Mouse (Mus musculus): Measurements from ENCODE around the gene Sdhb. TPM values are rescaled to one million over a fixed set of nuclear protein-coding genes. Genes with fewer than 3 reads are reported as not detected.

Sdhb gene
- 448 and 457 TPM in 2 replicates for polyA plus RNA-seq (2015; fragmentation: Nextera tagmentation; extraction: Ambion mirVana)

GRCm38 (mm10) chr4:140960781-140961466 lies at the start of gene Sdhb:
Sdhb (plus strand) TSS chr4:140961203.
- WGBS, result 1% methylated on average over 37 of the region's 37 CpGs

GRCm38 (mm10) chr4:140911416-140911815 lies 49.6 kb upstream of the Sdhb start:
- Histone ChIP-seq H3K27ac (0 out of 2 replicates have a peak overlapping the region, but pooled peaks have one; percentile 52), H3K4me2 (no peak overlapping the region), H3K36me3 (no peaks in the 10 kb centered on the region), H3K27me3 (peaks cover 24% of the 10 kb centered on the region), H3K4me3 (replicated peaks) (no peak overlapping the region), H3K9me3 (replicated peaks) (no peaks in the 10 kb centered on the region), H3K4me1 (peaks cover 31% of the 10 kb centered on the region), H3K9ac (0 out of 2 replicates have a peak overlapping the region, but pooled peaks have one; percentile 10)
- WGBS, result 87% methylated on average over 9 of the region's 9 CpGs
- no peak for ATAC-seq (replicated peaks; ENCODE audit: low FRiP score)

More at GRCm38 (mm10) chr4:140960781-140961466, at the start of gene Sdhb:
- Histone ChIP-seq H3K9me3 (replicated peaks) (no peaks in the 10 kb centered on the region), H3K4me2 (peak within 1 kb of the TSS; percentile 90), H3K27ac (peak within 1 kb of the TSS; percentile 85), H3K36me3 (peaks cover 8% of the 10 kb centered on the region; the same call in 1 of the 2 replicates), H3K4me3 (replicated peaks) (peak within 1 kb of the TSS; percentile 89), H3K4me1 (peaks cover 43% of the 10 kb centered on the region), H3K9ac (peak within 1 kb of the TSS; percentile 89), H3K27me3 (0 out of 2 replicates have a peak, but pooled peaks cover 3% of the 10 kb centered on the region)
- ATAC-seq (replicated peaks; ENCODE audit: low FRiP score), result peak; percentile 97

GRCm38 (mm10) chr4:140912271-140912833 lies 48.7 kb upstream of the Sdhb start:
- no peak overlapping the region for H3K9ac ChIP-seq
- no peaks in the 10 kb centered on the region for H3K36me3 ChIP-seq
- H3K27me3 ChIP-seq, result peaks cover 18% of the 10 kb centered on the region; the same call in 1 of the 2 replicates
- no peak overlapping the region for H3K4me2 ChIP-seq
- H3K4me3 ChIP-seq (replicated peaks), result no peak overlapping the region
- 68% methylated on average over 10 of the region's 10 CpGs for WGBS
- no peak for ATAC-seq (replicated peaks; ENCODE audit: low FRiP score)
- H3K9me3 ChIP-seq (replicated peaks), result no peaks in the 10 kb centered on the region
- peaks cover 22% of the 10 kb centered on the region for H3K4me1 ChIP-seq
- H3K27ac ChIP-seq, result no peak overlapping the region

GRCm38 (mm10) chr4:140913565-140913964 lies 47.4 kb upstream of the Sdhb start:
- no peak overlapping the region for H3K4me3 ChIP-seq (replicated peaks)
- 92% methylated on average over 9 of the region's 9 CpGs for WGBS
- H3K27me3 ChIP-seq, result peaks cover 16% of the 10 kb centered on the region; the same call in 1 of the 2 replicates
- H3K36me3 ChIP-seq, result no peaks in the 10 kb centered on the region
- H3K9ac ChIP-seq, result no peak overlapping the region
- H3K9me3 ChIP-seq (replicated peaks), result no peaks in the 10 kb centered on the region
- peaks cover 20% of the 10 kb centered on the region for H3K4me1 ChIP-seq
- H3K4me2 ChIP-seq, result no peak overlapping the region
- no peak overlapping the region for H3K27ac ChIP-seq
- no peak for ATAC-seq (replicated peaks; ENCODE audit: low FRiP score)

DNA sequence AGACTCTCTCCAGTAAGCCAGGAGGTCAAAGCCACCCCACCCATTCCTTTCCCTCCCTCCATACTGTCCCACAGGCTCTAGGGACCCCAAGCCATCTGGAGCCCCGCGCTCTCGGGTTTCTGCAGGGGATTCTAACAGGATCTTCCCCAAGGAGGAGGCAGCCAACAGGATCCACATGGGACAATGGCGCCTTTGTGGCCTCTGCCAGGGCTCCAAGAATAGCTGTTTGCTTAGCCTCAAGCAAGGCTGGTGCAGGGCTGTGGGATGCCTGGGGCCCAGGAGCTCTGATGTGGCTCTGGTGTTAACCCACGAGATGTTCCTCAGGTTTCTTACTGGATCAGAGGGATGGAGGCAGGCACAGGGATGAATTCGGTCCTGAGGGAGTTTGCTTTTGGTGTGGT lies 46.3 kb upstream of the Sdhb start:
- no peak overlapping the region for H3K27ac ChIP-seq
- no peaks in the 10 kb centered on the region for H3K9me3 ChIP-seq (replicated peaks)
- H3K4me2 ChIP-seq, result no peak overlapping the region
- H3K4me1 ChIP-seq, result peaks cover 31% of the 10 kb centered on the region
- ATAC-seq (replicated peaks; ENCODE audit: low FRiP score), result no peak
- 62% methylated on average over 6 of the region's 6 CpGs for WGBS
- H3K27me3 ChIP-seq, result peaks cover 9% of the 10 kb centered on the region; the same call in 1 of the 2 replicates
- no peak overlapping the region for H3K4me3 ChIP-seq (replicated peaks)
- no peak overlapping the region for H3K9ac ChIP-seq
- H3K36me3 ChIP-seq, result no peaks in the 10 kb centered on the region

DNA sequence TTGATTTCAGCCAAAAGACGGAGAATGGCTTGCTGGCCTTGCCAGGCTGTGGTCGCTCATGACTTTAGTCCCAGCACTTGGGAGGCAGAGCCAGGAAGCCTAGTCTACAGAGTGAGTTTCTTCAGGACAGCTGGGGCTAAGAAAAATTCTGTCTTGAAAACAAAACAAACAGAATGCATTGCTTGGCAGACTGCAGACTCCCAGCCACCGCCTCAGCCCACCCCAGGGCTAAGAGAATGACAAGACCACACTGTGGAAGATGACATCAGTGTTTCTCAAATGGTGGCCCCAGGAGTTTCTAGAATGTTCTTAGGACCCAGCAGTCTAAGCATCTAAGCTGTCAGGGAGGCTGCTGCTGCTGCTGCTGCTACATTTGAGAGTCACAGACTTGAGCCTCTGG lies 45.8 kb upstream of the Sdhb start:
- Histone ChIP-seq H3K27me3 (peaks cover 9% of the 10 kb centered on the region; the same call in 1 of the 2 replicates), H3K4me1 (peaks cover 36% of the 10 kb centered on the region), H3K9me3 (replicated peaks) (no peaks in the 10 kb centered on the region), H3K36me3 (no peaks in the 10 kb centered on the region), H3K27ac (no peak overlapping the region), H3K4me2 (no peak overlapping the region), H3K9ac (no peak overlapping the region), H3K4me3 (replicated peaks) (no peak overlapping the region)
- no peak for ATAC-seq (replicated peaks; ENCODE audit: low FRiP score)
- 67% methylated on average over 3 of the region's 3 CpGs for WGBS

GRCm38 (mm10) chr4:140916296-140916695 lies 44.7 kb upstream of the Sdhb start:
- H3K27ac ChIP-seq, result no peak overlapping the region
- 87% methylated on average over 5 of the region's 5 CpGs for WGBS
- no peaks in the 10 kb centered on the region for H3K9me3 ChIP-seq (replicated peaks)
- H3K36me3 ChIP-seq, result no peaks in the 10 kb centered on the region
- H3K4me2 ChIP-seq, result no peak overlapping the region
- H3K27me3 ChIP-seq, result peaks cover 8% of the 10 kb centered on the region; the same call in 1 of the 2 replicates
- H3K4me3 ChIP-seq (replicated peaks), result no peak overlapping the region
- no peak for ATAC-seq (replicated peaks; ENCODE audit: low FRiP score)
- no peak overlapping the region for H3K9ac ChIP-seq
- H3K4me1 ChIP-seq, result peaks cover 36% of the 10 kb centered on the region

DNA sequence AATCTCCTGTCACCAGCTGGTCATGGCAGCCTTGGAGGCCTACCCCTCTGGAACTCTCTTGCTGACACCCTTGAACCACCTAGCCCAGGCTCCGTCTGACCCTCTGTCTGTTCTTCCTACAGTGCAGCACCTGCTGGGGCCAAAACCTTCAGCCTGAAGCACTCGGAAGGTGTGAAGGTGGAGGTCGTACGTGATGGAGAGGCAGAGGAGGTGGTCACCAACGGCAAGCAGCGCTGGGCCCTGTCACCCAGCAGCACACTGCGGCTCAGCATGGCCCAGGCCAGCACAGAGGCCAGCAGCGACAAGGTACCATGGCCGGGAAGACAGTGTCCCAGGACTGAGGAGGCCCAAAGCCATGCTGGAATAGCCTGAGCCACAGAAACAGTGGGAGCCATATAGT lies 43.6 kb upstream of the Sdhb start:
- H3K9ac ChIP-seq, result no peak overlapping the region
- no peak overlapping the region for H3K4me3 ChIP-seq (replicated peaks)
- no peak for ATAC-seq (replicated peaks; ENCODE audit: low FRiP score)
- H3K27ac ChIP-seq, result no peak overlapping the region
- H3K36me3 ChIP-seq, result no peaks in the 10 kb centered on the region
- H3K4me2 ChIP-seq, result no peak overlapping the region
- peaks cover 45% of the 10 kb centered on the region for H3K4me1 ChIP-seq
- no peaks in the 10 kb centered on the region for H3K9me3 ChIP-seq (replicated peaks)
- 95% methylated on average over 9 of the region's 9 CpGs for WGBS
- H3K27me3 ChIP-seq, result no peaks in the 10 kb centered on the region

DNA sequence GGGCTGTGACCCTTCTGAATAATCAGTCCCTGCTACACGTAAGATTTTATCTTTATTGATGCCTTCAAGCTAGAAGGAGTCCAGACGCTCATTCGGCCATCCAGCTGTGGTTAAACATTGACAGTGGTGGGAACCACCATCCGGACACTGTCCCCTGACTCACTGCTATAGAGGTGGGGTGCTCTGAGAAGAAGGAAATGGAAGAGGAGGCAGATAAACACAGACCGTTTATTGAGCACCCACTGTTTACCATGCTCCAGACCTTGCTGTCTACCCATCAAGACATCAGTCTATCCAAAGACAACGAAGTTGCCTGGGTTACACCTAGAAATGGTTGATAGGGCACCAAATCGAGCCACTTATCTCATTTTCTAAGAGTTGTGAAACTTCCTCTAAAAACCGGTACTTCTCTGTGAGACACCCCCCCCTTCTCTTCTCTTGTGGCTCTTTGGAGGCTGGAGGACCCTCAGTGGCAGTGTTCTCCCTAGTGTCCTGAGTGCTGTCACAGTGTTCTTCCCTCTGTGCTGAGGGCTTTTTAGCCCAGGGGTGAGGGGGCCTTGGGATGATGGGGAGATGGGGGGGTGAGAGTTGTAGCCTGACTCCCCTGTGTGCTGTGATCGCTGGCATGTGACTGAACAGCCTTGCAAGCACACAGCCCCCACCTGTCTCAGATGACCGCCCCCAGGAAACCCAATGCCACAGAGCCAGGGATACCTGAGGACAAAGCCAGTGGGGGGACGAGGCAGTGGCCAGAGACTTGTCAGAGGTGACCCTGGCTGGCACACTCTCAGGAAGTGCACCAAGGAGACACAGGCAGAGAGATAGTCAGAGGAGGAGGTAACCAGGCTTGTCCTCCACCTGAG lies 40.8 kb upstream of the Sdhb start:
- peak overlapping the region; percentile 9; the same call in 1 of the 2 replicates for H3K4me2 ChIP-seq
- H3K36me3 ChIP-seq, result no peaks in the 10 kb centered on the region
- no peak overlapping the region for H3K4me3 ChIP-seq (replicated peaks)
- WGBS, result 39% methylated on average over 11 of the region's 11 CpGs
- H3K9ac ChIP-seq, result no peak overlapping the region
- H3K27ac ChIP-seq, result peak overlapping the region; percentile 82
- no peaks in the 10 kb centered on the region for H3K27me3 ChIP-seq
- H3K4me1 ChIP-seq, result peaks cover 54% of the 10 kb centered on the region
- ATAC-seq (replicated peaks; ENCODE audit: low FRiP score), result peak; percentile 81
- no peaks in the 10 kb centered on the region for H3K9me3 ChIP-seq (replicated peaks)

- H3K36me3 ChIP-seq, result no peaks in the 10 kb centered on the region
- 61% methylated on average over 5 of the region's 5 CpGs for WGBS
- no peak overlapping the region for H3K4me2 ChIP-seq
- H3K27me3 ChIP-seq, result no peaks in the 10 kb centered on the region
- no peak overlapping the region for H3K9ac ChIP-seq
- peaks cover 60% of the 10 kb centered on the region for H3K4me1 ChIP-seq
- ATAC-seq (replicated peaks; ENCODE audit: low FRiP score), result no peak
- no peaks in the 10 kb centered on the region for H3K9me3 ChIP-seq (replicated peaks)
- no peak overlapping the region for H3K4me3 ChIP-seq (replicated peaks)
- H3K27ac ChIP-seq, result no peak overlapping the region
Measured at GRCm38 (mm10) chr4:140922508-140922907, 38.5 kb upstream of the Sdhb start.

GRCm38 (mm10) chr4:140925648-140926047 lies 35.4 kb upstream of the Sdhb start:
- no peak overlapping the region for H3K4me3 ChIP-seq (replicated peaks)
- no peak overlapping the region for H3K4me2 ChIP-seq
- no peak overlapping the region for H3K9ac ChIP-seq
- H3K36me3 ChIP-seq, result no peaks in the 10 kb centered on the region
- WGBS, result 57% methylated on average over 8 of the region's 8 CpGs
- no peak for ATAC-seq (replicated peaks; ENCODE audit: low FRiP score)
- H3K9me3 ChIP-seq (replicated peaks), result no peaks in the 10 kb centered on the region
- no peaks in the 10 kb centered on the region for H3K27me3 ChIP-seq
- peaks cover 47% of the 10 kb centered on the region for H3K4me1 ChIP-seq
- no peak overlapping the region for H3K27ac ChIP-seq

GRCm38 (mm10) chr4:140928349-140928748 lies 32.7 kb upstream of the Sdhb start:
- no peak for ATAC-seq (replicated peaks; ENCODE audit: low FRiP score)
- Histone ChIP-seq H3K27me3 (no peaks in the 10 kb centered on the region), H3K4me1 (peaks cover 34% of the 10 kb centered on the region), H3K4me2 (no peak overlapping the region), H3K4me3 (replicated peaks) (no peak overlapping the region), H3K9ac (no peak overlapping the region), H3K27ac (no peak overlapping the region), H3K9me3 (replicated peaks) (no peaks in the 10 kb centered on the region), H3K36me3 (no peaks in the 10 kb centered on the region)
- WGBS, result 75% methylated on average over 9 of the region's 9 CpGs
